Mouse (Mus musculus) liver, embryonic 16.5 days (tissue): Measurements from ENCODE around the gene Fadd. TPM values are rescaled to one million over a fixed set of nuclear protein-coding genes. Genes with fewer than 3 reads are reported as not detected.

ENCODE experiments used
- ATAC-seq: fragments of 200-750 bp; cut with Nextera tagmentation; 2 replicates; pipeline ENCODE4 v1.8.0; 2017; ENCODE audit warnings: low read depth, mild to moderate bottlenecking, moderate number of reproducible peaks, moderate library complexity
- H3K27ac ChIP-seq: fragments of 300-500 bp; sonication (generic); 2 replicates; pipeline ENCODE4 v1.5.1; 2014; ENCODE audit warnings: mild to moderate bottlenecking, low read length
- H3K27me3 ChIP-seq: fragments of 300-500 bp; sonication (generic); 2 replicates; pipeline ENCODE4 v1.6.1; 2014; ENCODE audit warnings: low read depth, low read length, mixed read lengths; ENCODE audit not compliant: control insufficient read depth, insufficient read depth
- H3K36me3 ChIP-seq: fragments of 300-500 bp; sonication (generic); 2 replicates; pipeline ENCODE4 v1.6.1; 2014; ENCODE audit warnings: mild to moderate bottlenecking; ENCODE audit not compliant: control insufficient read depth, insufficient read depth
- H3K4me1 ChIP-seq: fragments of 300-500 bp; sonication (generic); 2 replicates; pipeline ENCODE4 v1.6.1; 2014; ENCODE audit warnings: low read depth, low read length, mixed read lengths; ENCODE audit not compliant: control insufficient read depth
- H3K4me2 ChIP-seq: fragments of 300-500 bp; sonication (generic); 2 replicates; pipeline ENCODE4 v1.6.1; 2014; ENCODE audit warnings: low read depth, low read length, mixed read lengths
- H3K4me3 ChIP-seq: fragments of 300-500 bp; sonication (generic); 2 replicates; pipeline ENCODE4 v1.5.1; 2014; ENCODE audit warnings: low read depth, mild to moderate bottlenecking, low read length
- H3K9ac ChIP-seq: fragments of 300-500 bp; sonication (generic); 2 replicates; pipeline ENCODE4 v1.6.1; 2014; ENCODE audit warnings: low read depth, low read length
- H3K9me3 ChIP-seq: fragments of 300-500 bp; sonication (generic); replicated peaks from 2 replicates; pipeline ENCODE4 v1.6.1; 2016; ENCODE audit warnings: low read length; ENCODE audit not compliant: control insufficient read depth
- WGBS: fragments of 180-500 bp; shearing (Covaris S2); extraction: QIAGEN DNeasy Blood & Tissue Kit; methylation state at CpG from one replicate; pipeline ENCODE4 v1.1.7; 2014; ENCODE audit not compliant: insufficient replicate concordance; 5-methylcytosine and 5-hydroxymethylcytosine counted together
- polyA plus RNA-seq: library from polyadenylated mRNA; unstranded; fragments of >200 nt; fragmentation: Nextera tagmentation; extraction: Ambion mirVana; gene quantifications from 2 replicates; pipeline ENCODE4 v1.2.1, GENCODE M21; 2015

Gene Fadd
- polyA plus RNA-seq, 1 experiment from 2014 or later, result 3.8 TPM

- H3K27ac ChIP-seq, result no peak overlapping the region
- no peaks in the 10 kb centered on the region; the same call in 1 of the 2 replicates for H3K27me3 ChIP-seq
- no peaks in the 10 kb centered on the region for H3K36me3 ChIP-seq
- H3K4me2 ChIP-seq, result no peak overlapping the region
- H3K9ac ChIP-seq, result no peak overlapping the region
- WGBS, result 52% methylated on average over 3 of the region's 3 CpGs
- no peak overlapping the region for H3K4me3 ChIP-seq
- H3K4me1 ChIP-seq, result no peaks in the 10 kb centered on the region
- no peak for ATAC-seq
- H3K9me3 ChIP-seq, result no peaks in the 10 kb centered on the region
Measured at GRCm38 (mm10) chr7:144566921-144567682, 15.2 kb downstream of the Fadd start.

- H3K9ac ChIP-seq, result no peak overlapping the region
- no peaks in the 10 kb centered on the region for H3K9me3 ChIP-seq
- no peaks in the 10 kb centered on the region; the same call in 1 of the 2 replicates for H3K27me3 ChIP-seq
- H3K36me3 ChIP-seq, result no peaks in the 10 kb centered on the region
- WGBS, result 58% methylated on average over 9 of the region's 9 CpGs
- no peak overlapping the region for H3K4me2 ChIP-seq
- no peak overlapping the region for H3K27ac ChIP-seq
- H3K4me1 ChIP-seq, result no peaks in the 10 kb centered on the region
- ATAC-seq, result no peak
- H3K4me3 ChIP-seq, result no peak overlapping the region
Measured at GRCm38 (mm10) chr7:144563456-144564155, 18.7 kb downstream of the Fadd start.

GRCm38 (mm10) chr7:144562016-144562415 lies 20.2 kb downstream of the Fadd start:
- H3K4me2 ChIP-seq, result no peak overlapping the region
- H3K27ac ChIP-seq, result no peak overlapping the region
- no peak for ATAC-seq
- H3K4me3 ChIP-seq, result no peak overlapping the region
- H3K4me1 ChIP-seq, result no peaks in the 10 kb centered on the region
- no peak overlapping the region for H3K9ac ChIP-seq
- no peaks in the 10 kb centered on the region for H3K9me3 ChIP-seq
- H3K27me3 ChIP-seq, result no peaks in the 10 kb centered on the region; the same call in 1 of the 2 replicates
- no peaks in the 10 kb centered on the region for H3K36me3 ChIP-seq
- WGBS, result 29% methylated on average over 3 of the region's 3 CpGs

DNA sequence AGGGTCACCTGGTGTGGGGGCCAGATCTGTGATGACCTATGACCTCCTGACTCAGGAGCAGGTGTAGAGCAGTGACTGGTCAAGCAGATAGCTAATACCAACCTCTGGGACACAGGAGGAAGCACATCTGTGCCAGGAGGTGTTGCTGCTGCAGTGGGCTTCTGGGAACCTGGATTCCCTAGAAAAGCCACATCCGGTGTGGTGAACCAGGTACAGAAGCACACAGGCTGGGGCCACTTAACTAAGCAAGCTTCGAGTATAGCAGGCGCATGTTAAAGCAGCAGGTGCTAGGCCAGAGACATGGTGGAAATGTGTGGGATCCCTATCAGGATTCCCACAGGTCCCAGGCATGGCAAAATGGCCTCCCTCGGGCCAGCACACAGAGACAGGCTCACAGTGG lies 21.7 kb downstream of the Fadd start:
- ATAC-seq, result no peak
- Histone ChIP-seq H3K4me3 (no peak overlapping the region), H3K9ac (no peak overlapping the region), H3K27ac (no peak overlapping the region), H3K4me1 (no peaks in the 10 kb centered on the region), H3K36me3 (no peaks in the 10 kb centered on the region), H3K27me3 (no peaks in the 10 kb centered on the region; the same call in 1 of the 2 replicates), H3K4me2 (no peak overlapping the region), H3K9me3 (no peaks in the 10 kb centered on the region)
- 63% methylated on average over 4 of the region's 4 CpGs for WGBS

DNA sequence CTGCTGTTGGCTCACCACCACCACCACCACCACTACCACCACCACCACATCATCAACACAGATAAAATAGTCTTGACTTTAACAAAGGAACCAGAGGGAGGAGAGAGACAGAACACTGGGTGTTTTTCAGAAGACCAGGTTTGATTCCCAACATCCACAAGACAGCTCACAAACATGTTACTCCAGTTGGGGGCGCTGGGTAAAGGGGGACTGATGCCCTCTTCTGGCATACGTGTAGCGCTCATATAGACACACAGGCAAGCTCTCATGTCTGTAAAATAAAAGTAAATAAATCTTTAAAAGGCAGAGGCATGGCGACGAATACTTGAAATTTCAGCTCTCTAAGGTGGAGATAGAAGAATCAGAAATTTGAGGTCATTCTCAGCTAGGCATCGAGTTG lies 23.7 kb downstream of the Fadd start:
- Histone ChIP-seq H3K36me3 (no peaks in the 10 kb centered on the region), H3K27ac (no peak overlapping the region), H3K9ac (no peak overlapping the region), H3K9me3 (no peaks in the 10 kb centered on the region), H3K4me2 (no peak overlapping the region), H3K4me1 (peaks cover 3% of the 10 kb centered on the region), H3K4me3 (no peak overlapping the region), H3K27me3 (no peaks in the 10 kb centered on the region)
- WGBS, result 42% methylated on average over 6 of the region's 6 CpGs
- ATAC-seq, result no peak

DNA sequence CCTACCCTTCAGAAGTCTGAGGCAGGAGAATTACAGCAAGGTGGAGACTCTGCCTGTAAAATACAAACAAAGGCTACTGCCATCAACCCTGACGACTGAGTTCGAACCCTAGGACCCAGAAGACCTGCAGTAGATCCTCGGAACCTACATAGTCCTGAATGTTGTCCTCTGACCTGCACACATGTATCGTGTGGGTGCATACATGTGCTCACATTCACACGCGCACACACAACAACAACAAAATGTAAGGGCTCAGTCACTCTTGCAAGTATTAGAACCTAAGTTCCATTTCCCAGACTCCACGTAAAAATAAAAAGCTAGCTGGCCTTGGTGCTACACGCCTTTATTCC lies 28.2 kb downstream of the Fadd start:
- Histone ChIP-seq H3K27ac (0 out of 2 replicates have a peak overlapping the region, but pooled peaks have one; percentile 28), H3K4me3 (peak overlapping the region; percentile 93), H3K27me3 (no peaks in the 10 kb centered on the region), H3K36me3 (no peaks in the 10 kb centered on the region; the same call in 1 of the 2 replicates), H3K4me2 (peak overlapping the region; percentile 93), H3K4me1 (peaks cover 26% of the 10 kb centered on the region), H3K9ac (peak overlapping the region; percentile 62), H3K9me3 (no peaks in the 10 kb centered on the region)
- ATAC-seq, result no peak
- WGBS, result 26% methylated on average over 8 of the region's 8 CpGs

- H3K4me1 ChIP-seq, result peaks cover 26% of the 10 kb centered on the region
- no peaks in the 10 kb centered on the region for H3K27me3 ChIP-seq
- H3K4me3 ChIP-seq, result peak within 1 kb of the TSS; percentile 93
- under 1% methylated on average over 97 of the region's 97 CpGs for WGBS
- H3K9me3 ChIP-seq, result no peaks in the 10 kb centered on the region
- no peaks in the 10 kb centered on the region; the same call in 1 of the 2 replicates for H3K36me3 ChIP-seq
- peak within 1 kb of the TSS; percentile 93 for H3K4me2 ChIP-seq
- H3K27ac ChIP-seq, result peak within 1 kb of the TSS; percentile 72
- ATAC-seq, result peak; percentile 93
- H3K9ac ChIP-seq, result peak within 1 kb of the TSS; percentile 92
Measured at GRCm38 (mm10) chr7:144553237-144554122, 28.8 kb downstream of the Fadd start, which contains the start of gene Ppfia1. Gene Ppfia1, minus strand, starts transcription at chr7:144553729.

- Histone ChIP-seq H3K27ac (no peak overlapping the region), H3K4me1 (peaks cover 26% of the 10 kb centered on the region)
- WGBS, result 77% methylated on average over 8 of the region's 8 CpGs
Measured at GRCm38 (mm10) chr7:144552274-144552673, 30.0 kb downstream of the Fadd start.

More at GRCm38 (mm10) chr7:144552274-144552673, 30.0 kb downstream of the Fadd start:
- H3K36me3 ChIP-seq, result no peaks in the 10 kb centered on the region; the same call in 1 of the 2 replicates
- no peak for ATAC-seq
- no peaks in the 10 kb centered on the region for H3K9me3 ChIP-seq
- H3K9ac ChIP-seq, result peak overlapping the region; percentile 92; the same call in 1 of the 2 replicates
- H3K27me3 ChIP-seq, result no peaks in the 10 kb centered on the region
- peak overlapping the region; percentile 93 for H3K4me2 ChIP-seq
- peak overlapping the region; percentile 93; the same call in 1 of the 2 replicates for H3K4me3 ChIP-seq
